15 mouse cellular contexts compared by ENCODE assay signal in the genomic region with DNA sequence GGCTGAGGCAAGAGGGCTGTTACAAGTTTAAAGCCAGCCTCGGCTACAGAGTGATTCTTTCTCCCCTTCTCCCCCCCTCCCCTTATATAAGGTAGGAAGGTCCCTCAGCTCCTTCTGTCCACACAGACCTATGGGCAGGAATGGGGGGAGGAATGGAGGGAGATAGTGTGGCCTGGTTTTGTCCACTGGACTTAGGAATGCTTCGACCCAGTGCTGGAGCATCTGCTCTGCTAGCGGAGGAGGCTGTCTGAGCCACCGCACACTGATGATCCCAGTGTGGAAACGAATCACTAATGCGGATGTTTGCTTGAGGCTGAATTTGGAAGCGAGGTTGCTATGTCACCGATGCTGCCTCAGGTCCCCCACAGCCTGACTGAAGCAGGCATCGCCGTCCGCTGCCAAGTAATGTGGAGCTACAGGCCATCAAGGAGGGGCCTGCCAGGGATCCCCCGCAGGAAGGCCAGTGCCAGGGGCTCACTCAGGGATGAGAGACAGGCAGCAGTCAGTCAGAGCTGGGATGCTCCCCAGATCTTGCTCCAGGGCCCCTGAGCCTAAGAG.
A peak's percentile ranks its signal among the peaks of the same experiment; 100 is the strongest.
DNase-seq lines count a peak whose midpoint lies in the region; ATAC-seq lines count a peak whose summit lies in the region.
"Had no signal": no experiment of that assay in that cellular context is flagged by ENCODE, and none has a peak within 500 bp of the region (broad histone marks: within the 10 kb centered on the region; RNA-seq: fewer than 3 reads in every experiment).

No protein-coding gene starts in this region.

- no peaks in the 10 kb centered on the region for H3K27me3 ChIP-seq in embryonic facial prominence, embryonic 10.5 days (replicated peaks; ENCODE audit: low read depth, poor library complexity, severe bottlenecking)
- H3K27me3 ChIP-seq in hindbrain, embryonic 12.5 days, result 0 out of 2 replicates have a peak, but pooled peaks cover 3% of the 10 kb centered on the region
- H3K27me3 ChIP-seq in midbrain, embryonic 15.5 days (replicated peaks), result no peaks in the 10 kb centered on the region
- H3K27me3 ChIP-seq: intestine, embryonic 15.5 days; limb, embryonic 15.5 days; lung, embryonic 15.5 days had no signal

- WGBS in embryonic facial prominence, embryonic 10.5 days, result 69% methylated on average over 12 of the region's 12 CpGs
- WGBS in hindbrain, embryonic 12.5 days, result 55% methylated on average over 12 of the region's 12 CpGs
- WGBS in midbrain, embryonic 15.5 days, result 27% methylated on average over 12 of the region's 12 CpGs

- H3K4me3 ChIP-seq in embryonic facial prominence, embryonic 10.5 days, result no peak overlapping the region
- H3K4me3 ChIP-seq in hindbrain, embryonic 12.5 days, result no peak overlapping the region
- no peak overlapping the region for H3K4me3 ChIP-seq in midbrain, embryonic 15.5 days
- H3K4me3 ChIP-seq: intestine, embryonic 15.5 days; limb, embryonic 15.5 days; lung, embryonic 15.5 days had no signal

- ATAC-seq in hindbrain, embryonic 12.5 days (ENCODE audit: low FRiP score), result peak; percentile 34
- no peak; the same call in 1 of the 2 replicates for ATAC-seq in midbrain, embryonic 15.5 days (replicated peaks)
- ATAC-seq: intestine, embryonic 15.5 days had no signal

- H3K36me3 ChIP-seq in embryonic facial prominence, embryonic 10.5 days (replicated peaks), result no peaks in the 10 kb centered on the region
- no peaks in the 10 kb centered on the region for H3K36me3 ChIP-seq in hindbrain, embryonic 12.5 days
- no peaks in the 10 kb centered on the region for H3K36me3 ChIP-seq in midbrain, embryonic 15.5 days (replicated peaks)
- H3K36me3 ChIP-seq: intestine, embryonic 15.5 days; limb, embryonic 15.5 days; lung, embryonic 15.5 days had no signal

- peaks cover 34% of the 10 kb centered on the region for H3K4me1 ChIP-seq in embryonic facial prominence, embryonic 10.5 days
- peaks cover 31% of the 10 kb centered on the region for H3K4me1 ChIP-seq in hindbrain, embryonic 12.5 days
- peaks cover 31% of the 10 kb centered on the region for H3K4me1 ChIP-seq in midbrain, embryonic 15.5 days

- 0 out of 2 replicates have a peak overlapping the region, but pooled peaks have one; percentile 10 for H3K27ac ChIP-seq in embryonic facial prominence, embryonic 10.5 days (replicated peaks)
- H3K27ac ChIP-seq in hindbrain, embryonic 12.5 days, result peak overlapping the region; percentile 66
- H3K27ac ChIP-seq in midbrain, embryonic 15.5 days, result peak overlapping the region; percentile 43; the same call in 1 of the 2 replicates
- H3K27ac ChIP-seq: intestine, embryonic 15.5 days; limb, embryonic 15.5 days; lung, embryonic 15.5 days had no signal

- no peaks in the 10 kb centered on the region for H3K9me3 ChIP-seq in embryonic facial prominence, embryonic 10.5 days
- no peaks in the 10 kb centered on the region for H3K9me3 ChIP-seq in hindbrain, embryonic 12.5 days (replicated peaks)
- H3K9me3 ChIP-seq in midbrain, embryonic 15.5 days, result no peaks in the 10 kb centered on the region
- H3K9me3 ChIP-seq: intestine, embryonic 15.5 days; limb, embryonic 15.5 days; lung, embryonic 15.5 days had no signal

- H3K4me2 ChIP-seq in hindbrain, embryonic 12.5 days (replicated peaks), result no peak overlapping the region
- no peak overlapping the region for H3K4me2 ChIP-seq in midbrain, embryonic 15.5 days
- H3K4me2 ChIP-seq: intestine, embryonic 15.5 days; limb, embryonic 15.5 days; lung, embryonic 15.5 days had no signal

- DNase-seq in cerebellum, postnatal 10 days, result peak; percentile 44 to 64
- no peak for DNase-seq in cerebellum, postnatal 36 days
- no peak for DNase-seq in embryonic facial prominence, embryonic 10.5 days (ENCODE audit: low spot score)
- DNase-seq in cerebellum, adult 18-20 months, result no peak
- DNase-seq in layer of hippocampus, adult 9-11 months, result no peak
- DNase-seq in adrenal gland, adult 8-10 months, result no peak
- DNase-seq: adrenal gland, postnatal 14 days; cerebellum, adult 11-12 months; kidney, postnatal 25 days; spleen, adult 18-20 months had no signal

- no peak overlapping the region for H3K9ac ChIP-seq in hindbrain, embryonic 12.5 days
- H3K9ac ChIP-seq in midbrain, embryonic 15.5 days, result no peak overlapping the region
- H3K9ac ChIP-seq: intestine, embryonic 15.5 days; limb, embryonic 15.5 days; lung, embryonic 15.5 days had no signal

Comparison
In these comparisons a context has a peak if more than half of its experiments do, and no peak if none do; other contexts are left out.
1. DNase-seq: peak in cerebellum, postnatal 10 days (2 of 2); none in cerebellum, postnatal 36 days (0 of 2), embryonic facial prominence, embryonic 10.5 days (single experiment), cerebellum, adult 18-20 months (0 of 2), layer of hippocampus, adult 9-11 months (single experiment) and adrenal gland, adult 8-10 months (single experiment).
2. H3K27ac ChIP-seq: peak in every context shown above with its lines; median percentile 66 in hindbrain, embryonic 12.5 days; 43 in midbrain, embryonic 15.5 days; 10 in embryonic facial prominence, embryonic 10.5 days.